Mouse (Mus musculus) liver, adult 2 months (tissue): ENCODE measurements at regions not wholly inside any gene's neighbourhood (a gene's known extent, or its start where the extent isn't known, plus 50 kb on each side); places are given as distances from the start of the nearest gene placed in this dataset.

Experiments
- CTCF ChIP-seq: fragments of 200-500 bp; IDR thresholded peaks from 2 replicates; pipeline ENCODE4 v1.5.1; 2011; ENCODE audit warnings: low read depth, low read length, control low read depth
- POLR2A ChIP-seq: fragments of 200-500 bp; IDR thresholded peaks from 2 replicates; pipeline ENCODE4 v1.6.1; 2011; ENCODE audit warnings: low read length, control low read depth; ENCODE audit not compliant: insufficient read depth; ENCODE audit errors: extremely low read depth

- TF ChIP-seq POLR2A (no peak), CTCF (no peak)
These were observed 116.8 kb upstream of the 1700021F07Rik start for GRCm38 (mm10) chr2:173405629-173406028.
